Mouse (Mus musculus) small intestine, adult 2 months (tissue): ENCODE results near the gene Ubac2.

Source experiments
- CTCF ChIP-seq: fragments of 200-500 bp; IDR thresholded peaks from 2 replicates; pipeline ENCODE4 v1.5.1; 2012; ENCODE audit warnings: low read depth, mild to moderate bottlenecking, control low read depth, inconsistent platforms, low read length, moderate library complexity, mixed read lengths; ENCODE audit not compliant: insufficient replicate concordance, insufficient read length; ENCODE audit errors: extremely low read depth
- POLR2A ChIP-seq: fragments of 200-500 bp; IDR thresholded peaks from 2 replicates; pipeline ENCODE4 v1.6.1; 2012; ENCODE audit warnings: low read depth, mild to moderate bottlenecking, control low read depth, inconsistent platforms, low read length, moderate library complexity

GRCm38 (mm10) chr14:121904754-121905153 is 26.3 kb downstream of the Ubac2 start:
- TF ChIP-seq CTCF (no peak), POLR2A (no peak)
